Mouse (Mus musculus) brown adipose tissue, adult 24 weeks (tissue): ENCODE measurements around the gene Pde3a. TPM values are rescaled to one million over a fixed set of nuclear protein-coding genes. Genes with fewer than 3 reads are reported as not detected.

Experiments
- H3K27ac ChIP-seq: fragments of 200-500 bp; replicated peaks from 2 replicates; pipeline ENCODE4 v1.5.1; 2012; ENCODE audit warnings: low read depth, mild to moderate bottlenecking, low read length
- H3K4me1 ChIP-seq: fragments of 200-500 bp; 2 replicates; pipeline ENCODE4 v1.6.1; 2012; ENCODE audit warnings: low read length, mixed read lengths; ENCODE audit not compliant: control insufficient read depth, insufficient read depth, insufficient read length
- H3K4me3 ChIP-seq: fragments of 200-500 bp; 2 replicates; pipeline ENCODE4 v1.5.1; 2012; ENCODE audit warnings: low read depth, mild to moderate bottlenecking, low read length, moderate library complexity; ENCODE audit not compliant: insufficient read depth
- polyA plus RNA-seq: library from polyadenylated mRNA; stranded (reverse); fragments of >200 nt; gene quantifications from 2 replicates; pipeline ENCODE4 v1.2.4, GENCODE M21; 2012; ENCODE audit not compliant: missing spikeins, insufficient read depth, insufficient read length

Gene Pde3a
- polyA plus RNA-seq, 1 experiment: 4.0 TPM

GRCm38 (mm10) chr6:141522541-141522940 lies 273.5 kb downstream of the Pde3a start:
- no peaks in the 10 kb centered on the region for H3K4me1 ChIP-seq
- H3K4me3 ChIP-seq: no peak overlapping the region
- no peak overlapping the region for H3K27ac ChIP-seq

GRCm38 (mm10) chr6:141523747-141524640 lies 274.9 kb downstream of the Pde3a start, which contains the start of gene Slco1c1:
Gene Slco1c1 (plus strand): TSS chr6:141524368.
- no peak within 1 kb of the TSS for H3K4me3 ChIP-seq
- no peak within 1 kb of the TSS for H3K27ac ChIP-seq
- no peaks in the 10 kb centered on the region for H3K4me1 ChIP-seq

GRCm38 (mm10) chr6:141525787-141526186 lies 276.7 kb downstream of the Pde3a start:
- Histone ChIP-seq H3K27ac (no peak overlapping the region), H3K4me1 (no peaks in the 10 kb centered on the region), H3K4me3 (no peak overlapping the region)

DNA sequence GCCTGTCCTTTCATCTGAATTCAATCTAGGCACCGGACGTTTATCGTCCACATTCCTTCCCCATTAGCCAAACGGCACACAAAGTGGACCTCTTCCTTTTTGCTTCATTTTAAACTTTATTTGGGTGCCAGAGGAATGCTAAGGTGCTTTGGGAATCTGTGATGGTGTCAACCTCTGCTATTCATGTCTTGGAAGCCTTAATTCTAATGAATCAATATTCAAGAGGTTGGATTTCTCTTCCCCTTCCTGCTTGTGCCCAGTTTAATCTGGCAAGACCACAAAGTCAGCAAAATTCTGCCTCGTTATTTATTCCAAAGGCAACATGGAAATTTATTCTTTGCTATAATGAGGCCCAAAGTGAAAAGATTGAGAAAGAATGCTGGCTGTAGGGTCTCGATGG lies 281.8 kb downstream of the Pde3a start:
- no peak overlapping the region for H3K27ac ChIP-seq
- no peak overlapping the region for H3K4me3 ChIP-seq
- H3K4me1 ChIP-seq: no peaks in the 10 kb centered on the region

DNA sequence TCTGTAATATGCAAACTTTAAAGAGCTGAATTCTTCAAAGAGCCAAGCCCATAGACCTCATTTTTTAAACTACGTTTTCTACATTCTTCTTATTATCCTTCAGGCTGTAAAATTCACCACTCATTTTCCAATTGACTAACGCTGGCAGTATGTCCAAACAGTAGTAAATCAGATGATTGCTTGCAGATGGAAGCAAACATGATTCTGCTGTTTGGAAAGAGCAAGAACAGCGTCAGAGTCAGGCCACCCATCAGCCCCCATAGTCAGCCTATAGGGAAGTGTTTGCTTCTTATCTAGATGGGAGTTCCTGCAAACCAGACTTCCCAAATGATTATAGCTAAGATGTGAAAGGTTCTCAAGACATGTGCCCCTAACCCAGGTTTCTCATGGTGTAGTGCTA lies 288.2 kb downstream of the Pde3a start:
- no peak overlapping the region for H3K27ac ChIP-seq
- no peak overlapping the region for H3K4me3 ChIP-seq

GRCm38 (mm10) chr6:141541136-141541535 lies 292.1 kb downstream of the Pde3a start:
- Histone ChIP-seq H3K4me3 (no peak overlapping the region), H3K27ac (no peak overlapping the region), H3K4me1 (no peaks in the 10 kb centered on the region)

More for the DNA sequence above, 288.2 kb downstream of the Pde3a start:
- H3K4me1 ChIP-seq: no peaks in the 10 kb centered on the region

GRCm38 (mm10) chr6:141543344-141543743 lies 294.3 kb downstream of the Pde3a start:
- H3K4me1 ChIP-seq: no peaks in the 10 kb centered on the region
- H3K27ac ChIP-seq: no peak overlapping the region
- H3K4me3 ChIP-seq: no peak overlapping the region
